Mouse (Mus musculus): ENCODE results near the gene Muc5b.

The Muc5b gene

GRCm38 (mm10) chr7:141874891-141875290 lies 36.0 kb downstream of the Muc5b start:
- TF ChIP-seq GATA4 (IDR thresholded peaks at IDR 0.05; ENCODE audit: insufficient replicate concordance, low read length): no peak

GRCm38 (mm10) chr7:141878813-141879212 lies 39.9 kb downstream of the Muc5b start:
- no peak for TF ChIP-seq GATA4 (IDR thresholded peaks at IDR 0.05; ENCODE audit: insufficient replicate concordance, low read length)

- TF ChIP-seq GATA4 (IDR thresholded peaks at IDR 0.05; ENCODE audit: insufficient replicate concordance, low read length): no peak
These were observed 53.3 kb downstream of the Muc5b start for GRCm38 (mm10) chr7:141892151-141892550.

DNA sequence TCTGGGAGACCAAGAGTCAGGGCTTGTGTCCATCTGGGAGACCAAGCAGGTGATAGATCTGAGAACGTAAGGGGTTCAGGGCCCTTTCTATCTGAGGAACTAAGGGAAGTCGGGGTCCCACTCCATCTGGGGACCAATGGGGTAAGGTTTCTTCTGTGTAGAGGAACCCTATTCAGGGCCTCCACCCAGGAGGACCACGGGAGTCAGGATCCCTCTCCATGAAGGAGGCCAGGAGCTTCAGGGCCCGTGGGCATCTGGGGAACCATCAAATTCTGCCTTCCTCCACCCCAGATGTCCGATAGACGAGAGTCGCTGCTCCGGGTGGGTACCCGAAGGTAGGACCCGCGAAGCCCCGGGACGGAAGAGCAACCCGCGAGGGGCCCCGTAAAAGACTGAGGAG lies 63.0 kb downstream of the Muc5b start:
- TF ChIP-seq GATA4 (IDR thresholded peaks at IDR 0.05; ENCODE audit: insufficient replicate concordance, low read length): no peak

GRCm38 (mm10) chr7:141902269-141902729 lies 63.4 kb downstream of the Muc5b start:
- TF ChIP-seq GATA4 (IDR thresholded peaks at IDR 0.05; ENCODE audit: insufficient replicate concordance, low read length): no peak; the same call in 1 of the 2 replicates

GRCm38 (mm10) chr7:141902791-141903190 lies 63.9 kb downstream of the Muc5b start:
- no peak for TF ChIP-seq GATA4 (IDR thresholded peaks at IDR 0.05; ENCODE audit: insufficient replicate concordance, low read length)

GRCm38 (mm10) chr7:141908591-141908990 lies 69.7 kb downstream of the Muc5b start:
- no peak for TF ChIP-seq GATA4 (IDR thresholded peaks at IDR 0.05; ENCODE audit: insufficient replicate concordance, low read length)

DNA sequence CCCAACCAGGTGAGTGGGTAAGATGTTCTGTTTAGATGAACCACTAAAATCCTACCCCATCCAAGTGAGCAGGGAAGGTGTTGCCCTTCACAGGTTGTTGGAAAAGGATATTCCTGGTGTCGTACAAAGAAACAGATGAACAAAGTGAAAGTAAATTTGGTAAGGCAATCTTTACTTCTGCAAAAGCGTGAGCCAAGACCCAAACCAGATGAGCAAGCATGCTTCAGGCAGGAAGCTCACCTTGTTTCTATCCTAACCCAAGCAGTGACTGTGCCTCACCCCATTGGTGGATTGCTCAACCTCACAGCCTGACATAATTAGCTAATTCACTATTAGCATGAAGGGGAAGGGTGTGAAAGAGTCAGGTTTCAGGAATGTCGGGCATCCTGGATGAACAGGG lies 72.4 kb downstream of the Muc5b start:
- no peak for TF ChIP-seq GATA4 (IDR thresholded peaks at IDR 0.05; ENCODE audit: insufficient replicate concordance, low read length)

GRCm38 (mm10) chr7:141918407-141918806 lies 79.5 kb downstream of the Muc5b start, which contains the start of gene Tollip:
Gene Tollip, minus strand, starts transcription at chr7:141918507.
- TF ChIP-seq GATA4 (IDR thresholded peaks at IDR 0.05; ENCODE audit: insufficient replicate concordance, low read length): no peak

Data from liver, adult (tissue).